Mouse (Mus musculus) liver, embryonic 11.5 days (tissue): ENCODE measurements around the gene Tpgs1. TPM values are rescaled to one million over a fixed set of nuclear protein-coding genes. Genes with fewer than 3 reads are reported as not detected.

ENCODE experiments used
- ATAC-seq: fragments of 200-750 bp; cut with Nextera tagmentation; replicated peaks from 2 replicates; pipeline ENCODE4 v1.8.0; 2017; ENCODE audit warnings: moderate number of reproducible peaks, mild to moderate bottlenecking, moderate TSS enrichment, moderate library complexity; ENCODE audit not compliant: low FRiP score
- DNase-seq: peaks from one replicate; pipeline ENCODE4 v3.0.0-alpha.2; 2017; ENCODE audit warnings: low spot score
- H3K27ac ChIP-seq: fragments of 300-500 bp; sonication (generic); 2 replicates; pipeline ENCODE4 v1.5.1; 2014; ENCODE audit warnings: mild to moderate bottlenecking, low read depth, low read length, control low read depth
- H3K27me3 ChIP-seq: fragments of 300-500 bp; sonication (generic); replicated peaks from 2 replicates; pipeline ENCODE4 v1.6.1; 2014; ENCODE audit warnings: low read length, mixed read lengths; ENCODE audit not compliant: control insufficient read depth, insufficient read depth
- H3K36me3 ChIP-seq: fragments of 300-500 bp; sonication (generic); 2 replicates; pipeline ENCODE4 v1.6.1; 2014; ENCODE audit warnings: mild to moderate bottlenecking, low read length, moderate library complexity, mixed read lengths; ENCODE audit not compliant: control insufficient read depth, insufficient read depth
- H3K4me1 ChIP-seq: fragments of 300-500 bp; sonication (generic); replicated peaks from 2 replicates; pipeline ENCODE4 v1.6.1; 2014; ENCODE audit warnings: low read length, mixed read lengths; ENCODE audit not compliant: control insufficient read depth, insufficient read depth
- H3K4me2 ChIP-seq: fragments of 300-500 bp; sonication (generic); 2 replicates; pipeline ENCODE4 v1.6.1; 2014; ENCODE audit warnings: mild to moderate bottlenecking, control low read depth, moderate library complexity
- H3K4me3 ChIP-seq: fragments of 300-500 bp; sonication (generic); 2 replicates; pipeline ENCODE4 v1.5.1; 2014; ENCODE audit warnings: low read depth, low read length, control low read depth
- H3K9ac ChIP-seq: fragments of 300-500 bp; sonication (generic); 2 replicates; pipeline ENCODE4 v1.6.1; 2014; ENCODE audit warnings: low read depth, low read length, control low read depth
- H3K9me3 ChIP-seq: fragments of 300-500 bp; sonication (generic); 2 replicates; pipeline ENCODE4 v1.6.1; 2016; ENCODE audit warnings: low read length, inconsistent platforms, mixed read lengths; ENCODE audit not compliant: control insufficient read depth
- WGBS: fragments of 180-500 bp; shearing (Covaris S2); extraction: QIAGEN DNeasy Blood & Tissue Kit; methylation state at CpG from one replicate; pipeline ENCODE4 v1.1.7; 2014; 5-methylcytosine and 5-hydroxymethylcytosine counted together
- polyA plus RNA-seq: library from polyadenylated mRNA; unstranded; fragments of >200 nt; fragmentation: Nextera tagmentation; extraction: Ambion mirVana; gene quantifications from 2 replicates; pipeline ENCODE4 v1.2.1, GENCODE M21; 2014

The Tpgs1 gene
- polyA plus RNA-seq, 1 experiment from 2014 or later: 50.5 TPM

- H3K27ac ChIP-seq: peak overlapping the region; percentile 65; the same call in 1 of the 2 replicates
- ATAC-seq (no peak), DNase-seq (no peak)
- H3K9ac ChIP-seq: peak overlapping the region; percentile 87
- H3K4me2 ChIP-seq: peak overlapping the region; percentile 97
- H3K27me3 ChIP-seq: no peaks in the 10 kb centered on the region
- H3K4me3 ChIP-seq: peak overlapping the region; percentile 91
- peaks cover 24% of the 10 kb centered on the region for H3K4me1 ChIP-seq
- no peaks in the 10 kb centered on the region for H3K9me3 ChIP-seq
- WGBS: 67% methylated on average over 6 of the region's 6 CpGs
- H3K36me3 ChIP-seq: peaks cover 43% of the 10 kb centered on the region
Measured at GRCm38 (mm10) chr10:79683726-79684640, 14.8 kb downstream of the Tpgs1 start.

- no peak overlapping the region for H3K9ac ChIP-seq
- peaks cover 46% of the 10 kb centered on the region for H3K36me3 ChIP-seq
- WGBS: 93% methylated on average over 25 of the region's 25 CpGs
Measured at GRCm38 (mm10) chr10:79684770-79685600, 15.8 kb downstream of the Tpgs1 start.

GRCm38 (mm10) chr10:79686219-79686618 is 17.1 kb downstream of the Tpgs1 start:
- Histone ChIP-seq H3K4me1 (peaks cover 16% of the 10 kb centered on the region), H3K36me3 (peaks cover 46% of the 10 kb centered on the region), H3K4me2 (no peak overlapping the region), H3K27me3 (no peaks in the 10 kb centered on the region), H3K9me3 (no peaks in the 10 kb centered on the region), H3K9ac (no peak overlapping the region), H3K4me3 (no peak overlapping the region), H3K27ac (no peak overlapping the region)
- DNase-seq (no peak), ATAC-seq (no peak)
- 92% methylated on average over 2 of the region's 2 CpGs for WGBS

More at GRCm38 (mm10) chr10:79684770-79685600, 15.8 kb downstream of the Tpgs1 start:
- Histone ChIP-seq H3K4me1 (peaks cover 24% of the 10 kb centered on the region), H3K27me3 (no peaks in the 10 kb centered on the region), H3K27ac (no peak overlapping the region), H3K4me3 (no peak overlapping the region), H3K4me2 (peak overlapping the region; percentile 97; the same call in 1 of the 2 replicates), H3K9me3 (no peaks in the 10 kb centered on the region)
- no peak for ATAC-seq
- DNase-seq: no peak

GRCm38 (mm10) chr10:79686691-79687090 is 17.5 kb downstream of the Tpgs1 start:
- H3K27ac ChIP-seq: no peak overlapping the region
- no peak overlapping the region for H3K4me2 ChIP-seq
- H3K9me3 ChIP-seq: no peaks in the 10 kb centered on the region
- H3K4me3 ChIP-seq: no peak overlapping the region
- ATAC-seq (no peak), DNase-seq (no peak)
- H3K27me3 ChIP-seq: no peaks in the 10 kb centered on the region
- WGBS: 95% methylated on average over 1 of the region's 1 CpGs
- no peak overlapping the region for H3K9ac ChIP-seq
- H3K36me3 ChIP-seq: peaks cover 46% of the 10 kb centered on the region
- peaks cover 16% of the 10 kb centered on the region for H3K4me1 ChIP-seq

- Histone ChIP-seq H3K9ac (no peak overlapping the region), H3K4me2 (no peak overlapping the region), H3K4me3 (no peak overlapping the region), H3K27me3 (no peaks in the 10 kb centered on the region), H3K9me3 (no peaks in the 10 kb centered on the region), H3K36me3 (peaks cover 46% of the 10 kb centered on the region), H3K4me1 (peaks cover 16% of the 10 kb centered on the region), H3K27ac (no peak overlapping the region)
- DNase-seq (no peak), ATAC-seq (no peak)
- WGBS: 97% methylated on average over 6 of the region's 6 CpGs
Measured at GRCm38 (mm10) chr10:79687513-79687912, 18.3 kb downstream of the Tpgs1 start.

- DNase-seq: no peak
- Histone ChIP-seq H3K27ac (no peak within 1 kb of the TSS), H3K9me3 (no peaks in the 10 kb centered on the region), H3K9ac (no peak within 1 kb of the TSS), H3K4me1 (peaks cover 9% of the 10 kb centered on the region), H3K36me3 (peaks cover 46% of the 10 kb centered on the region), H3K27me3 (no peaks in the 10 kb centered on the region), H3K4me2 (no peak within 1 kb of the TSS), H3K4me3 (no peak within 1 kb of the TSS)
- WGBS: 75% methylated on average over 4 of the region's 4 CpGs
- no peak for ATAC-seq
Measured at GRCm38 (mm10) chr10:79688720-79689119, 19.6 kb downstream of the Tpgs1 start, which contains the start of gene Gzmm. Gzmm (plus strand) TSS chr10:79689020.

GRCm38 (mm10) chr10:79689178-79689577 is 20.0 kb downstream of the Tpgs1 start:
- no peak overlapping the region for H3K9ac ChIP-seq
- H3K9me3 ChIP-seq: no peaks in the 10 kb centered on the region
- no peak overlapping the region for H3K4me3 ChIP-seq
- H3K4me2 ChIP-seq: no peak overlapping the region
- DNase-seq (no peak), ATAC-seq (no peak)
- peaks cover 43% of the 10 kb centered on the region for H3K36me3 ChIP-seq
- H3K27me3 ChIP-seq: no peaks in the 10 kb centered on the region
- no peak overlapping the region for H3K27ac ChIP-seq
- H3K4me1 ChIP-seq: peaks cover 4% of the 10 kb centered on the region
- 91% methylated on average over 3 of the region's 3 CpGs for WGBS

- H3K27ac ChIP-seq: no peak overlapping the region
- ATAC-seq: no peak
- 84% methylated on average over 2 of the region's 2 CpGs for WGBS
Measured at GRCm38 (mm10) chr10:79691986-79692548, 22.9 kb downstream of the Tpgs1 start.

More at GRCm38 (mm10) chr10:79691986-79692548, 22.9 kb downstream of the Tpgs1 start:
- Histone ChIP-seq H3K27me3 (no peaks in the 10 kb centered on the region), H3K4me2 (no peak overlapping the region), H3K36me3 (peaks cover 18% of the 10 kb centered on the region), H3K9ac (no peak overlapping the region), H3K9me3 (no peaks in the 10 kb centered on the region), H3K4me3 (no peak overlapping the region), H3K4me1 (peaks cover 8% of the 10 kb centered on the region)
- no peak for DNase-seq
